Mouse (Mus musculus) cortical plate, adult 2 months (tissue): ENCODE measurements around the gene Cep19.
"Not testable (repeated sequence)": the region's sequence is repeated elsewhere in the genome, so short reads cannot be mapped to it uniquely, and the experiment has no call there.

Source experiments
- CTCF ChIP-seq: fragments of 200-500 bp; IDR thresholded peaks from 2 replicates; pipeline ENCODE4 v1.5.1; 2011; ENCODE audit warnings: mild to moderate bottlenecking, control low read depth, low read length; ENCODE audit not compliant: insufficient read depth; ENCODE audit errors: extremely low read depth
- POLR2A ChIP-seq: fragments of 200-500 bp; IDR thresholded peaks from 2 replicates; pipeline ENCODE4 v1.6.1; 2011; ENCODE audit warnings: mild to moderate bottlenecking, low read length, control low read depth; ENCODE audit not compliant: insufficient read depth; ENCODE audit errors: extremely low read depth

DNA sequence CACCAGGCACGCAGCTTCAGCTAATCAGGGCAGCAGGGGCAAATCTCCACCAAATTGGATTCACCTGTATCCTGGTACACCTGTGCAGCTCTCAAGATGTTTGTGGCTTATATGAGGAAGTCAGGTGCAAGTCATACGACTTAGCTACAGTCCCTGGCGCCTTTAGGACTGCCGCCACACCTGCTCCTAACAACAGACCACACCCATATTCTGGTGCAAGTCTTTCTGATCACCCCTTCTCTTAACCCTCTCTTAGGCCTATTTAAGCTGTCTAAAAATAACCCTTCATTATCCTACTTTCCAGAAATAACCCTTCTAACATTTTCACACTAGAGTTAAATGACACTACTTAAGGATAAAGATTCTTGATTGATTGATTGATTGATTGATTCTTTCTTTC is 29.5 kb upstream of the Cep19 start:
- not testable (repeated sequence) for TF ChIP-seq POLR2A, CTCF
